Mouse (Mus musculus) kidney, postnatal 4 days (tissue): ENCODE results near the gene Olfr826.
"Not testable (repeated sequence)": the region's sequence is repeated elsewhere in the genome, so short reads cannot be mapped to it uniquely, and the experiment has no call there.

ENCODE experiments used
- DNase-seq, 2 experiments: peaks; one replicate each; pipeline ENCODE4 v3.0.0; 2021; ENCODE audit warnings: mixed read lengths in 2 of 2

Gene Olfr826

GRCm38 (mm10) chr10:130184086-130184485 is at the start of gene Olfr826:
Gene Olfr826, minus strand, starts transcription at chr10:130184186.
- no peak for DNase-seq

GRCm38 (mm10) chr10:130232117-130232516 is 48.1 kb upstream of the Olfr826 start:
- no peak for DNase-seq

- DNase-seq: no peak
Observed at GRCm38 (mm10) chr10:130229584-130229983, 45.6 kb upstream of the Olfr826 start.

DNA sequence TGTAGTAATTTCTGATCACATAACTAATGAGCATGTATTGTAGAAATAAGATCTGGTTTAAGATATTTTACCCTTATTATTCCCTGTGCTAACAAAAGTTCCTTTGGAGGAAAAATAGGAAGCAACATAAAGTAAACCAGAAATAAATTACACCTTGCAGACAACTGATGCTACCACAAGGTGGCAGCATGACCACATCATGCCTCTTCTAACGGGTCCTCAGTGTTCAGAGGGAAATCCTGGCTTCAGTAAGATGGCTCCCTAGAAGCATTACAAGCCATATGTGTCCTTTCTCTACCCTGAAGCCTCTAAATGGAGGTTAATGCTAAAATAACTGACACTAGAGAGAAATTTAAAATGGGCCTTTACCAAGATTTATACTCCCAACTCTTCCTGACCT is 44.3 kb upstream of the Olfr826 start:
- peak; percentile 61 to 62 for DNase-seq

- DNase-seq: no peak
Observed at GRCm38 (mm10) chr10:130225034-130225433, 41.0 kb upstream of the Olfr826 start.

DNA sequence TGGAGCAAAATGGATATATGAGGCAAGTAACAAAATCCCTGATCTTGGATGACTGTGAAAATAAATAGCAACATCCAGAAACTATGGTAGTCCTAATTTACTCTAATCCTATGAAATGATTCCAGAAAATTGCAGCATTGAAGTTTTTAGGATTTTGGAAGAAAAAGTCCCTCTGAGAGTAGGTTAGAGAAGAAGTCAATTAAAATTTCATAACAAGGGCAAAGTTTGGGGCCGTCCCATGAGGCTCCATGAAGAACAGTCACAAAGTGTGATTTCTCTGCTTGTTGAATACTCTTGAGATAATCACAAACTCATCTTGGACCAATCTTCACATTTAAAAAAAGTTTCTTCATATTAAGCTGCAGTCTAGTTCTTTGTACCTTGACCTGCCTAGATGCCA is 30.3 kb upstream of the Olfr826 start, which contains the start of gene Olfr827:
Gene Olfr827 (minus strand): TSS at position 101 of the 400 bp plus-strand sequence.
- no peak for DNase-seq

DNA sequence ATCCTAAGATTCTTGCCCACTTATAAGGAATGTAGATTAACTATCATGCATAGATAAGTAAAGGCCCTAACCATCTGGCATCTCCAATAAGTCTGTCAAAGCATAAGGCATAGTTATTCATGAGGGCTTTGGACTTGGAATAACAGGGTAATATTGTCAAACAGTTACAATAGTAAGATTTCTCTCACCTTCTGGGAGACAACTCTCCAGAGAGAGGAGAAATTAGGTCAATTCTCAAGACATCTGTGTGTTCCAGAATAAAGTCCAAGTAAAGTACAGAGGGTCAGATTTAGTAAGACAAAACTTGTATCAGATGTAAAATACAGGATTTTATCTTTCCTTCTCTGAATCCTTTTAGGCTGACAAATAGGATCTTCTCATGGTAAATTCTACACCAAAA is 17.3 kb downstream of the Olfr826 start, which contains the start of gene Olfr825:
Gene Olfr825 (minus strand): TSS at position 101 of the 400 bp plus-strand sequence.
- no peak for DNase-seq

DNA sequence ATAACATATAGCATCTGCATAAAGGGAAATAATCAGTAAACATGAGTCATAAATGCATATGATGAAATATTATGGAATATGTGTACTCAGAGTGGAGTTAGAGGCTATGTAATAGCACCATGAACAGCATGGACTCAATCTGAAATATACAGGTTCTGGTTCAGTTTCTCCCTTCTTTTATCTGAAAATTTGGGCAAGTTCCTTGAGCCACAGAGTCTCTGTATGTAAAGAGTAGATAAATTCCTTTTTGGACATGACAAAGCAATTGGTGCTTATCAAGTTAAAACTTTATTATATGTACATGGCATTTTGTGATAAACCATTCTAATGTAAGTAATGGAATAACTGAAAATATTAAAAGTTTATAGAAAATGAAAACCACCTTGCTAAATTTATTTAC is 18.8 kb downstream of the Olfr826 start:
- no peak for DNase-seq

- no peak for DNase-seq
Observed at GRCm38 (mm10) chr10:130144121-130144520, 39.9 kb downstream of the Olfr826 start.

DNA sequence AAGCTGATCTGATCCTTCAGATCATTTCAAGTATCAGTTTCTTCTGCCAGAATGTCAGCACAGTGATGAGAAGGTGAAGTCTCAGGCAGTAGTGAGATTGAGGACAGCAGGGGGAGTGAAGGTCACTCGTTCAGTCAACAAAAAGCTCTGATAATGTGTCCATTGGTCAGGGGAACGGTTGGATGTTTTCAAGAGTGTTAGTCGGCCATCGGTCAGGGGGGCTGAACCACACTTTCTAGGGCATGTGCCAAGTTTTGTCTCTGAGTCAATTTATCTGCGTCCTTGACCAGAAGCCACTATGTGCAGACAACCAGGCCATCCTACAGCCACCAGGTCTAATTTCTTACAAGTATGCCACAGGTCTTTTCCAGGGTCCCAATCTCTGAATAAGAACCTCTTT is 41.5 kb downstream of the Olfr826 start:
- DNase-seq: not testable (repeated sequence)

GRCm38 (mm10) chr10:130134811-130135210 is 49.2 kb downstream of the Olfr826 start:
- DNase-seq: no peak

GRCm38 (mm10) chr10:130129900-130130299 is 54.1 kb downstream of the Olfr826 start, which contains the start of gene Olfr824:
Gene Olfr824, minus strand, starts transcription at chr10:130130000.
- not testable (repeated sequence) for DNase-seq
